Mouse (Mus musculus): ENCODE measurements around the gene Cd300lg. TPM values are rescaled to one million over a fixed set of nuclear protein-coding genes. Genes with fewer than 3 reads are reported as not detected.

Gene Cd300lg
- polyA plus RNA-seq (2014; fragmentation: Nextera tagmentation; extraction: Ambion mirVana): 0.09 and 0.13 TPM in 2 replicates

- Histone ChIP-seq H3K4me3 (ENCODE audit: low read depth, low read length) (no peak within 1 kb of the TSS), H3K27me3 (ENCODE audit: control insufficient read depth, insufficient read depth, low read length) (no peaks in the 10 kb centered on the region), H3K9ac (ENCODE audit: low read depth, low read length) (no peak within 1 kb of the TSS), H3K4me2 (replicated peaks; ENCODE audit: low read depth, low read length) (no peak within 1 kb of the TSS), H3K27ac (ENCODE audit: low read depth, low read length) (no peak within 1 kb of the TSS), H3K4me1 (replicated peaks; ENCODE audit: control insufficient read depth, insufficient read depth, low read length) (no peaks in the 10 kb centered on the region), H3K9me3 (ENCODE audit: control insufficient read depth, low read length) (no peaks in the 10 kb centered on the region), H3K36me3 (ENCODE audit: control insufficient read depth, insufficient read depth, low read length) (no peaks in the 10 kb centered on the region)
- ATAC-seq (ENCODE audit: low FRiP score): no peak
- no peak for DNase-seq (ENCODE audit: low spot score)
- 57% methylated on average over 5 of the region's 5 CpGs for WGBS
Observed at GRCm38 (mm10) chr11:102041350-102041949, at the start of gene Cd300lg. Cd300lg (plus strand) TSS chr11:102041509.

- H3K9me3 ChIP-seq (ENCODE audit: control insufficient read depth, low read length): no peaks in the 10 kb centered on the region
- H3K4me1 ChIP-seq (replicated peaks; ENCODE audit: control insufficient read depth, insufficient read depth, low read length): no peaks in the 10 kb centered on the region
- no peaks in the 10 kb centered on the region for H3K27me3 ChIP-seq (ENCODE audit: control insufficient read depth, insufficient read depth, low read length)
- WGBS: 81% methylated on average over 3 of the region's 3 CpGs
- H3K4me2 ChIP-seq (replicated peaks; ENCODE audit: low read depth, low read length): no peak overlapping the region
- H3K27ac ChIP-seq (ENCODE audit: low read depth, low read length): no peak overlapping the region
- H3K9ac ChIP-seq (ENCODE audit: low read depth, low read length): no peak overlapping the region
- ATAC-seq (ENCODE audit: low FRiP score): no peak
- no peak for DNase-seq (ENCODE audit: low spot score)
- H3K4me3 ChIP-seq (ENCODE audit: low read depth, low read length): no peak overlapping the region
- H3K36me3 ChIP-seq (ENCODE audit: control insufficient read depth, insufficient read depth, low read length): no peaks in the 10 kb centered on the region
Observed at GRCm38 (mm10) chr11:101991813-101992212, 49.5 kb upstream of the Cd300lg start.

GRCm38 (mm10) chr11:101992411-101992810 lies 48.9 kb upstream of the Cd300lg start:
- H3K4me1 ChIP-seq (replicated peaks; ENCODE audit: control insufficient read depth, insufficient read depth, low read length): no peaks in the 10 kb centered on the region
- no peak for DNase-seq (ENCODE audit: low spot score)
- H3K9ac ChIP-seq (ENCODE audit: low read depth, low read length): no peak overlapping the region
- ATAC-seq (ENCODE audit: low FRiP score): no peak
- no peaks in the 10 kb centered on the region for H3K27me3 ChIP-seq (ENCODE audit: control insufficient read depth, insufficient read depth, low read length)
- no peaks in the 10 kb centered on the region for H3K9me3 ChIP-seq (ENCODE audit: control insufficient read depth, low read length)
- H3K27ac ChIP-seq (ENCODE audit: low read depth, low read length): no peak overlapping the region
- 0 out of 2 replicates have a peak, but pooled peaks cover 3% of the 10 kb centered on the region for H3K36me3 ChIP-seq (ENCODE audit: control insufficient read depth, insufficient read depth, low read length)
- WGBS: 91% methylated on average over 7 of the region's 7 CpGs
- H3K4me3 ChIP-seq (ENCODE audit: low read depth, low read length): no peak overlapping the region
- no peak overlapping the region for H3K4me2 ChIP-seq (replicated peaks; ENCODE audit: low read depth, low read length)

- ATAC-seq (ENCODE audit: low FRiP score) (no peak), DNase-seq (ENCODE audit: low spot score) (no peak)
- WGBS: 85% methylated on average over 8 of the region's 8 CpGs
- no peaks in the 10 kb centered on the region for H3K27me3 ChIP-seq (ENCODE audit: control insufficient read depth, insufficient read depth, low read length)
- H3K36me3 ChIP-seq (ENCODE audit: control insufficient read depth, insufficient read depth, low read length): 0 out of 2 replicates have a peak, but pooled peaks cover 3% of the 10 kb centered on the region
- no peaks in the 10 kb centered on the region for H3K9me3 ChIP-seq (ENCODE audit: control insufficient read depth, low read length)
- no peak overlapping the region for H3K4me2 ChIP-seq (replicated peaks; ENCODE audit: low read depth, low read length)
- no peak overlapping the region for H3K9ac ChIP-seq (ENCODE audit: low read depth, low read length)
- no peak overlapping the region for H3K27ac ChIP-seq (ENCODE audit: low read depth, low read length)
- no peaks in the 10 kb centered on the region for H3K4me1 ChIP-seq (replicated peaks; ENCODE audit: control insufficient read depth, insufficient read depth, low read length)
- H3K4me3 ChIP-seq (ENCODE audit: low read depth, low read length): no peak overlapping the region
Observed at GRCm38 (mm10) chr11:101994100-101994499, 47.2 kb upstream of the Cd300lg start.

GRCm38 (mm10) chr11:101995938-101996337 lies 45.4 kb upstream of the Cd300lg start:
- H3K27ac ChIP-seq (ENCODE audit: low read depth, low read length): no peak overlapping the region
- WGBS: 93% methylated on average over 7 of the region's 7 CpGs
- H3K36me3 ChIP-seq (ENCODE audit: control insufficient read depth, insufficient read depth, low read length): 0 out of 2 replicates have a peak, but pooled peaks cover 3% of the 10 kb centered on the region
- no peak for ATAC-seq (ENCODE audit: low FRiP score)
- H3K9ac ChIP-seq (ENCODE audit: low read depth, low read length): no peak overlapping the region
- H3K4me1 ChIP-seq (replicated peaks; ENCODE audit: control insufficient read depth, insufficient read depth, low read length): no peaks in the 10 kb centered on the region
- DNase-seq (ENCODE audit: low spot score): no peak
- no peaks in the 10 kb centered on the region for H3K27me3 ChIP-seq (ENCODE audit: control insufficient read depth, insufficient read depth, low read length)
- H3K4me2 ChIP-seq (replicated peaks; ENCODE audit: low read depth, low read length): no peak overlapping the region
- no peak overlapping the region for H3K4me3 ChIP-seq (ENCODE audit: low read depth, low read length)
- no peaks in the 10 kb centered on the region for H3K9me3 ChIP-seq (ENCODE audit: control insufficient read depth, low read length)

GRCm38 (mm10) chr11:101998258-101998657 lies 43.1 kb upstream of the Cd300lg start:
- no peak overlapping the region for H3K9ac ChIP-seq (ENCODE audit: low read depth, low read length)
- DNase-seq (ENCODE audit: low spot score): no peak
- 0 out of 2 replicates have a peak, but pooled peaks cover 3% of the 10 kb centered on the region for H3K36me3 ChIP-seq (ENCODE audit: control insufficient read depth, insufficient read depth, low read length)
- H3K4me1 ChIP-seq (replicated peaks; ENCODE audit: control insufficient read depth, insufficient read depth, low read length): no peaks in the 10 kb centered on the region
- H3K27ac ChIP-seq (ENCODE audit: low read depth, low read length): no peak overlapping the region
- ATAC-seq (ENCODE audit: low FRiP score): no peak
- no peak overlapping the region for H3K4me2 ChIP-seq (replicated peaks; ENCODE audit: low read depth, low read length)
- H3K4me3 ChIP-seq (ENCODE audit: low read depth, low read length): no peak overlapping the region
- no peaks in the 10 kb centered on the region for H3K9me3 ChIP-seq (ENCODE audit: control insufficient read depth, low read length)
- no peaks in the 10 kb centered on the region for H3K27me3 ChIP-seq (ENCODE audit: control insufficient read depth, insufficient read depth, low read length)
- WGBS: 66% methylated on average over 5 of the region's 5 CpGs

- Histone ChIP-seq H3K36me3 (ENCODE audit: control insufficient read depth, insufficient read depth, low read length) (0 out of 2 replicates have a peak, but pooled peaks cover 6% of the 10 kb centered on the region), H3K4me2 (replicated peaks; ENCODE audit: low read depth, low read length) (no peak overlapping the region), H3K9ac (ENCODE audit: low read depth, low read length) (no peak overlapping the region), H3K27me3 (ENCODE audit: control insufficient read depth, insufficient read depth, low read length) (no peaks in the 10 kb centered on the region), H3K4me1 (replicated peaks; ENCODE audit: control insufficient read depth, insufficient read depth, low read length) (no peaks in the 10 kb centered on the region), H3K9me3 (ENCODE audit: control insufficient read depth, low read length) (no peaks in the 10 kb centered on the region), H3K4me3 (ENCODE audit: low read depth, low read length) (no peak overlapping the region), H3K27ac (ENCODE audit: low read depth, low read length) (no peak overlapping the region)
- ATAC-seq (ENCODE audit: low FRiP score) (no peak), DNase-seq (ENCODE audit: low spot score) (no peak)
- 51% methylated on average over 4 of the region's 4 CpGs for WGBS
Observed at GRCm38 (mm10) chr11:101999466-101999865, 41.8 kb upstream of the Cd300lg start.

- no peaks in the 10 kb centered on the region for H3K9me3 ChIP-seq (ENCODE audit: control insufficient read depth, low read length)
- no peak overlapping the region for H3K4me3 ChIP-seq (ENCODE audit: low read depth, low read length)
- H3K27ac ChIP-seq (ENCODE audit: low read depth, low read length): no peak overlapping the region
- ATAC-seq (ENCODE audit: low FRiP score): no peak
- WGBS: 89% methylated on average over 8 of the region's 8 CpGs
- no peak for DNase-seq (ENCODE audit: low spot score)
- H3K27me3 ChIP-seq (ENCODE audit: control insufficient read depth, insufficient read depth, low read length): no peaks in the 10 kb centered on the region
- no peak overlapping the region for H3K4me2 ChIP-seq (replicated peaks; ENCODE audit: low read depth, low read length)
- peaks cover 6% of the 10 kb centered on the region; the same call in 1 of the 2 replicates for H3K36me3 ChIP-seq (ENCODE audit: control insufficient read depth, insufficient read depth, low read length)
- H3K9ac ChIP-seq (ENCODE audit: low read depth, low read length): no peak overlapping the region
- H3K4me1 ChIP-seq (replicated peaks; ENCODE audit: control insufficient read depth, insufficient read depth, low read length): no peaks in the 10 kb centered on the region
Observed at GRCm38 (mm10) chr11:102004251-102004650, 37.1 kb upstream of the Cd300lg start.

- no peak for ATAC-seq (ENCODE audit: low FRiP score)
Observed at GRCm38 (mm10) chr11:102006271-102006670, 35.0 kb upstream of the Cd300lg start.

More at GRCm38 (mm10) chr11:102006271-102006670, 35.0 kb upstream of the Cd300lg start:
- Histone ChIP-seq H3K27ac (ENCODE audit: low read depth, low read length) (no peak overlapping the region), H3K9ac (ENCODE audit: low read depth, low read length) (no peak overlapping the region), H3K9me3 (ENCODE audit: control insufficient read depth, low read length) (no peaks in the 10 kb centered on the region), H3K27me3 (ENCODE audit: control insufficient read depth, insufficient read depth, low read length) (no peaks in the 10 kb centered on the region), H3K4me2 (replicated peaks; ENCODE audit: low read depth, low read length) (no peak overlapping the region), H3K4me1 (replicated peaks; ENCODE audit: control insufficient read depth, insufficient read depth, low read length) (0 out of 2 replicates have a peak, but pooled peaks cover 2% of the 10 kb centered on the region), H3K36me3 (ENCODE audit: control insufficient read depth, insufficient read depth, low read length) (peaks cover 6% of the 10 kb centered on the region; the same call in 1 of the 2 replicates), H3K4me3 (ENCODE audit: low read depth, low read length) (no peak overlapping the region)
- no peak for DNase-seq (ENCODE audit: low spot score)
- WGBS: 62% methylated on average over 9 of the region's 9 CpGs

Measured in hindbrain, embryonic 11.5 days (tissue).